Mouse (Mus musculus): ENCODE measurements at regions not wholly inside any gene's neighbourhood (a gene's known extent, or its start where the extent isn't known, plus 50 kb on each side); places are given as distances from the start of the nearest gene placed in this dataset.
"Not testable (repeated sequence)": the region's sequence is repeated elsewhere in the genome, so short reads cannot be mapped to it uniquely, and the experiment has no call there.

- Histone ChIP-seq H3K4me3 (ENCODE audit: low read depth, low read length) (peak overlapping the region; percentile 45), H3K4me2 (ENCODE audit: low read depth, severe bottlenecking) (peak overlapping the region; percentile 39; the same call in 1 of the 2 replicates), H3K9ac (ENCODE audit: low read length) (peak overlapping the region; percentile 62)
- ATAC-seq (ENCODE audit: insufficient number of reproducible peaks, low FRiP score, low TSS enrichment, low read depth) (peak; percentile 62; the same call in 1 of the 2 replicates), DNase-seq (ENCODE audit: low spot score) (peak; percentile 85)
- H3K4me1 ChIP-seq (ENCODE audit: control insufficient read depth, insufficient read depth, low read length); H3K27me3 ChIP-seq (ENCODE audit: control insufficient read depth, insufficient read depth, low read length); H3K36me3 ChIP-seq (ENCODE audit: control insufficient read depth, insufficient read depth, low read length); H3K27ac ChIP-seq (replicated peaks; ENCODE audit: low read depth, low read length); H3K9me3 ChIP-seq (ENCODE audit: control insufficient read depth, low read length): not testable (repeated sequence)
- 0% methylated on average over 31 of the region's 44 CpGs for WGBS
Observed at GRCm38 (mm10) chr12:17992572-17992971, 301.9 kb downstream of the Hpcal1 start.

GRCm38 (mm10) chr12:17993368-17993767 is 302.7 kb downstream of the Hpcal1 start:
- not testable (repeated sequence) for H3K9me3 ChIP-seq (ENCODE audit: control insufficient read depth, low read length); H3K4me1 ChIP-seq (ENCODE audit: control insufficient read depth, insufficient read depth, low read length); ATAC-seq (ENCODE audit: insufficient number of reproducible peaks, low FRiP score, low TSS enrichment, low read depth); H3K27me3 ChIP-seq (ENCODE audit: control insufficient read depth, insufficient read depth, low read length); H3K27ac ChIP-seq (replicated peaks; ENCODE audit: low read depth, low read length); H3K36me3 ChIP-seq (ENCODE audit: control insufficient read depth, insufficient read depth, low read length)
- Histone ChIP-seq H3K4me3 (ENCODE audit: low read depth, low read length) (peak overlapping the region; percentile 45), H3K4me2 (ENCODE audit: low read depth, severe bottlenecking) (peak overlapping the region; percentile 39), H3K9ac (ENCODE audit: low read length) (peak overlapping the region; percentile 62; the same call in 1 of the 2 replicates)
- DNase-seq (ENCODE audit: low spot score), result peak; percentile 54
- WGBS, result 7% methylated on average over 17 of the region's 22 CpGs
